Mouse (Mus musculus) hindbrain, embryonic 13.5 days (tissue): Measurements from ENCODE around the gene Slc25a54. TPM values are rescaled to one million over a fixed set of nuclear protein-coding genes. Genes with fewer than 3 reads are reported as not detected.

ENCODE experiments used
- ATAC-seq: fragments of 200-750 bp; cut with Nextera tagmentation; 2 replicates; pipeline ENCODE4 v1.8.0; 2017; ENCODE audit warnings: moderate TSS enrichment; ENCODE audit not compliant: low FRiP score
- H3K27ac ChIP-seq: fragments of 300-500 bp; sonication (generic); 2 replicates; pipeline ENCODE4 v1.5.1; 2015; ENCODE audit warnings: inconsistent platforms, mild to moderate bottlenecking, moderate library complexity
- H3K27me3 ChIP-seq: fragments of 300-500 bp; sonication (generic); 2 replicates; pipeline ENCODE4 v1.6.1; 2015; ENCODE audit warnings: mild to moderate bottlenecking, inconsistent platforms
- H3K36me3 ChIP-seq: fragments of 300-500 bp; sonication (generic); 2 replicates; pipeline ENCODE4 v1.6.1; 2015; ENCODE audit warnings: mild to moderate bottlenecking, inconsistent platforms
- H3K4me1 ChIP-seq: fragments of 300-500 bp; sonication (generic); replicated peaks from 2 replicates; pipeline ENCODE4 v1.6.1; 2015; ENCODE audit warnings: inconsistent platforms
- H3K4me2 ChIP-seq: fragments of 300-500 bp; sonication (generic); 2 replicates; pipeline ENCODE4 v1.6.1; 2015; ENCODE audit warnings: inconsistent platforms, mild to moderate bottlenecking, moderate library complexity
- H3K4me3 ChIP-seq: fragments of 300-500 bp; sonication (generic); 2 replicates; pipeline ENCODE4 v1.5.1; 2015; ENCODE audit warnings: mild to moderate bottlenecking, inconsistent platforms
- H3K9ac ChIP-seq: fragments of 300-500 bp; sonication (generic); 2 replicates; pipeline ENCODE4 v1.6.1; 2015; ENCODE audit warnings: mild to moderate bottlenecking, inconsistent platforms
- H3K9me3 ChIP-seq: fragments of 300-500 bp; sonication (generic); 2 replicates; pipeline ENCODE4 v1.6.1; 2016; ENCODE audit warnings: inconsistent platforms
- WGBS: fragments of 180-500 bp; shearing (Covaris S2); methylation state at CpG from one replicate; pipeline ENCODE4 v1.1.7; 2015; 5-methylcytosine and 5-hydroxymethylcytosine counted together
- polyA plus RNA-seq: library from polyadenylated mRNA; unstranded; fragments of >200 nt; fragmentation: Nextera tagmentation; extraction: Ambion mirVana; gene quantifications from 2 replicates; pipeline ENCODE4 v1.2.1, GENCODE M21; 2015

The Slc25a54 gene
- polyA plus RNA-seq, 1 experiment from 2014 or later = not detected

- no peaks in the 10 kb centered on the region for H3K27me3 ChIP-seq
- 0 out of 2 replicates have a peak, but pooled peaks cover 7% of the 10 kb centered on the region for H3K9me3 ChIP-seq
- H3K9ac ChIP-seq = no peak overlapping the region
- WGBS = 88% methylated on average over 4 of the region's 4 CpGs
- no peaks in the 10 kb centered on the region for H3K4me1 ChIP-seq
- peaks cover 10% of the 10 kb centered on the region for H3K36me3 ChIP-seq
- no peak overlapping the region for H3K27ac ChIP-seq
- no peak overlapping the region for H3K4me3 ChIP-seq
- no peak overlapping the region for H3K4me2 ChIP-seq
- no peak for ATAC-seq
Measured at GRCm38 (mm10) chr3:109132966-109133365, 52.7 kb downstream of the Slc25a54 start.

GRCm38 (mm10) chr3:109134036-109134435 is 53.8 kb downstream of the Slc25a54 start:
- 98% methylated on average over 15 of the region's 15 CpGs for WGBS
- H3K4me3 ChIP-seq = no peak overlapping the region
- H3K36me3 ChIP-seq = peaks cover 10% of the 10 kb centered on the region
- H3K4me1 ChIP-seq = no peaks in the 10 kb centered on the region
- H3K9me3 ChIP-seq = 0 out of 2 replicates have a peak, but pooled peaks cover 7% of the 10 kb centered on the region
- no peak overlapping the region for H3K27ac ChIP-seq
- no peak for ATAC-seq
- no peaks in the 10 kb centered on the region for H3K27me3 ChIP-seq
- H3K4me2 ChIP-seq = no peak overlapping the region
- no peak overlapping the region for H3K9ac ChIP-seq

DNA sequence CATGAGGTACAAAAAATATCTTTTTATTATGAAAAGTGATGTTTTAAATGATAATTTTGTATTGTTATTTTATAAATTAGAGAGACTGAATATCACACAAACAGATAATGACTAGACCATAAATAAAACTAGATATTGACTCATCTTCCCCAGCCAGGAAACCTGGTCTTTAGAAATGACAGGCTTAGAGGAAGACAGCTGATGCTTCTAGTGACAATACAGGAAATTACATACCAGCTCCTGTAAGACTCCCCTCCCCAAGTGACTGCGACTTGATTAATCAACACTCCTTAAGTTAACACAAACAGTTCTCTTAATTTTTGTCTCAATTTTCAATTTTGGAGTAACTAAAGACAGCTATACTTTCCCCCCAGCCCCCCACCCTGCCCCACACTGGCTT is 55.1 kb downstream of the Slc25a54 start:
- Histone ChIP-seq H3K4me3 (no peak overlapping the region), H3K4me2 (no peak overlapping the region), H3K9me3 (0 out of 2 replicates have a peak, but pooled peaks cover 7% of the 10 kb centered on the region), H3K27me3 (no peaks in the 10 kb centered on the region), H3K27ac (no peak overlapping the region), H3K36me3 (peaks cover 10% of the 10 kb centered on the region), H3K9ac (no peak overlapping the region), H3K4me1 (no peaks in the 10 kb centered on the region)
- ATAC-seq = no peak
- WGBS = 97% methylated on average over 1 of the region's 1 CpGs

DNA sequence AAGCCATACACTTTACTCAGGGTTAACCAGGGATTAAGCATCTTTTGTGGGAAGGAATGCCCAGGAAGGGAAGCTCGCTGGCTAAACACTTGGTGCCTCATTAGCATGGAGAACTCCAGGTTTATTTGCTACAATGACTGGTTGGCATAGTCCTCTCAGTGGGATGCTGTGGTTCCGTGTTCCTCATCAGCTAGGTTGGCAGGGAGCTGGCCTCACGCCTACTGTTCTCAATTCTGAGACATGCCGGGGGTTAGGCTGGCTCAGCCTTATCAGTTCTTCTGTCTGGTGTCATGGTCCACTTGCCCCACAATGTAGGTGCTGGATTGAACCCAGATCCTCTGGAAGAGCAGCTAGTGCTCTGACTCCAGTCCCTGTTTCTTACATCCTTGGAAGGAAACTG is 72.3 kb downstream of the Slc25a54 start:
- no peaks in the 10 kb centered on the region for H3K27me3 ChIP-seq
- no peaks in the 10 kb centered on the region for H3K36me3 ChIP-seq
- no peaks in the 10 kb centered on the region; the same call in 1 of the 2 replicates for H3K4me1 ChIP-seq
- WGBS = 82% methylated on average over 4 of the region's 4 CpGs
- H3K27ac ChIP-seq = no peak overlapping the region
- H3K9ac ChIP-seq = no peak overlapping the region
- no peaks in the 10 kb centered on the region for H3K9me3 ChIP-seq
- ATAC-seq = no peak
- H3K4me2 ChIP-seq = no peak overlapping the region
- H3K4me3 ChIP-seq = no peak overlapping the region

DNA sequence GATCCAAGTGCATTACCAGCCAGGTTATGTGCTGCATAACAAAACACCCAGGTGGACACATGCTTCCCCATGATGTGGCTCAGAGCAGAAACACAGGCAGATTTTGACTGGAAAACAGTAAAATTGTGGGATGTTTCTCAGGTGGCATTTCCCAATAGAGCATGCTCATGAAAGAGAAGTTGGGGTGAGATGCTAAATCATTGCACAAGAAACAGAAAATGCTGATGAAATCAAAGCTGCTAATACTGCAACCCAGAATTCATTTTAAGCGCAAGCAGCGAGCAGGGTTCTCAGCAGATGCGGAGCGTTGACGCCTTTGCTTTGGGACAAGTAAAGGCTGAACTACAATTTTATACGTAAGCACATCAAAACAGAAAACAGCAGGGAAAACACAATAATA is 73.1 kb downstream of the Slc25a54 start:
- Histone ChIP-seq H3K9ac (no peak overlapping the region), H3K36me3 (no peaks in the 10 kb centered on the region), H3K27me3 (no peaks in the 10 kb centered on the region), H3K4me3 (no peak overlapping the region), H3K4me1 (no peaks in the 10 kb centered on the region; the same call in 1 of the 2 replicates), H3K4me2 (no peak overlapping the region), H3K27ac (no peak overlapping the region), H3K9me3 (no peaks in the 10 kb centered on the region)
- no peak for ATAC-seq
- 94% methylated on average over 6 of the region's 6 CpGs for WGBS

DNA sequence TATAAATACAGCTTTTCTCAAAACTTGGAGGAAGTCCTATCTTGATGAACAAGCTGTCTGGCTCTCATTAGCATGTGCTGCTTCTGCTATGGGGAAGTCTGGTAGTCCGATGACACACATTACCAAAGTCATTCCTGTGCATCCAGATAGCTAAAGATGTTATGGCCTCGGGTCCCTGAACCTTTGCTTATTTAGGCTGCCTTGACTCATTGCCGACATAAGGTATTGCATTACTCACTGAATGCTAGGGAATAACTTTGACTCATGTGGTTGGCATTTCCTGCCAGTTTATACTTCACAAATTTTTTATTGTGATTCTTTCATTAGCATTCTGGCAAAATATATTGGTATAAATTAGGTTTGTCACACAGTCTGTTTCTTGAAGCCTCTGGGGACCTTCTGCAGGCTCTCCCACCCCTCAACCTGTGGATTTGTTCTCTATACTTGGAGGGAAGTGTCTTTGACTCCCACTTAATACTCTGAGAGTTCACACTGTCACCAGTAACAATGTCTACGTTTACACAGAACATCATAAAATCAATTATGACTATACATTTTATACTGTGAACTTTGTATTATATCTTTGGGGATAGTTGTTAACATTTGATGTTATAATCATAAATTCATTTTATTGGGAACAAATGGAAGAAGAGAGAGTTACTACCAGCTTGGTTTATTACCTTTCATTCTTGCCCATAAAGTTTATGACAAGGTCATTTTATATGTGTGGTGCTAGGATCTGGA is 75.8 kb downstream of the Slc25a54 start:
- no peak overlapping the region for H3K9ac ChIP-seq
- no peak overlapping the region for H3K4me2 ChIP-seq
- no peak for ATAC-seq
- no peaks in the 10 kb centered on the region for H3K27me3 ChIP-seq
- no peaks in the 10 kb centered on the region for H3K9me3 ChIP-seq
- no peaks in the 10 kb centered on the region; the same call in 1 of the 2 replicates for H3K4me1 ChIP-seq
- no peaks in the 10 kb centered on the region for H3K36me3 ChIP-seq
- 95% methylated on average over 4 of the region's 4 CpGs for WGBS
- H3K27ac ChIP-seq = no peak overlapping the region
- H3K4me3 ChIP-seq = no peak overlapping the region

GRCm38 (mm10) chr3:109157481-109157880 is 77.2 kb downstream of the Slc25a54 start:
- Histone ChIP-seq H3K9ac (no peak overlapping the region), H3K9me3 (no peaks in the 10 kb centered on the region), H3K4me2 (no peak overlapping the region), H3K27ac (no peak overlapping the region), H3K36me3 (no peaks in the 10 kb centered on the region), H3K27me3 (no peaks in the 10 kb centered on the region), H3K4me1 (no peaks in the 10 kb centered on the region), H3K4me3 (no peak overlapping the region)
- whole genome bisulfite sequencing = 75% methylated on average over 3 of the region's 3 CpGs
- ATAC-seq = no peak

DNA sequence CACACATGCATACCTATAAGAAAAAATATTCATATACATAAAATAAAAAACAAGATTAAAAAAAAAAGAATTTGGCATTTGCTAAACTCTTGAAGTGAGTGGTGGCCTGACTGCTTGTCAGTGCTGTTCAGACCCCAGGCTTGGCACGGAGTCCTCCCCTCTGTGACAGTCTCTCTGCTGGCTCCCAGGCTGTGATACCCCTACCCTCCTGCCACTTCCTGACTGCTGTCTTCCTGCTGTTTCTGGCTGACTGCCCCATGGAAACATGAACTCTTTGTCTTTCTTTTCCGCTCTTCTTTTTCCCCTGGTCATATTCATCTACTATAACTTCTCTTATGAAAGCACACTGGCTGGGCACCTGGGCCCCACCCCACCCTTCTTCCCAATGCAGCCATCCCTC is 83.8 kb downstream of the Slc25a54 start:
- Histone ChIP-seq H3K9me3 (no peaks in the 10 kb centered on the region), H3K27me3 (no peaks in the 10 kb centered on the region), H3K4me3 (no peak overlapping the region), H3K9ac (no peak overlapping the region), H3K4me2 (no peak overlapping the region), H3K27ac (no peak overlapping the region), H3K36me3 (no peaks in the 10 kb centered on the region), H3K4me1 (no peaks in the 10 kb centered on the region)
- no peak for ATAC-seq
- 88% methylated on average over 2 of the region's 2 CpGs for WGBS

DNA sequence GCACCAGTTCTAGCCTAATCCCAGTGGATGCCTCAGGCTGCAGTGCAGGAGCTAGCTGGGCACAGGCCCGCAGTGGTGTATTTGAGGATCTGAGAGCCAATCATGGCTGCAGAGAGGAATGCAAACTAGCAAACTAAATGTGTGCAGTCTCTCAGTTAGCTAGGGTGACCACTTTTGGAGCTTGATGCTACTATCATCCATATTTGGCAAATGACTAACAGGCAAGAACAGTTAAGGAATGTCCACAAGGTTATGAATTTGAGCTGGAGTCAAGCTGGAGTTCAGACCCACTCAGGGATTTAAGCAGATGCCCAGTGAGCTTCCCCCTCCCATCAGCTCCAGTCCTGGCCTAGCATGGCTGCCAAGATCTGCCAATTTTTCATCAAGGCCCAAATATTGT is 84.4 kb downstream of the Slc25a54 start:
- Histone ChIP-seq H3K27me3 (no peaks in the 10 kb centered on the region), H3K27ac (no peak overlapping the region), H3K4me2 (no peak overlapping the region), H3K9ac (no peak overlapping the region), H3K9me3 (no peaks in the 10 kb centered on the region), H3K4me3 (no peak overlapping the region), H3K36me3 (no peaks in the 10 kb centered on the region), H3K4me1 (no peaks in the 10 kb centered on the region)
- ATAC-seq = no peak
- 93% methylated on average over 1 of the region's 1 CpGs for WGBS

- Histone ChIP-seq H3K9ac (no peak overlapping the region), H3K4me1 (no peaks in the 10 kb centered on the region), H3K4me2 (no peak overlapping the region), H3K36me3 (no peaks in the 10 kb centered on the region), H3K27ac (no peak overlapping the region), H3K4me3 (no peak overlapping the region), H3K9me3 (no peaks in the 10 kb centered on the region), H3K27me3 (no peaks in the 10 kb centered on the region)
- 91% methylated on average over 8 of the region's 8 CpGs for WGBS
- ATAC-seq = no peak
Measured at GRCm38 (mm10) chr3:109165214-109165829, 85.1 kb downstream of the Slc25a54 start.
